Mouse (Mus musculus): Measurements from ENCODE around the gene Gm43720. TPM values are rescaled to one million over a fixed set of nuclear protein-coding genes. Genes with fewer than 3 reads are reported as not detected.
A peak's percentile ranks its signal among the peaks of the same experiment; 100 is the strongest.

The Gm43720 gene
- total RNA-seq (2015) (not detected in 2 replicates), total RNA-seq (2017) (not detected in 2 replicates)

DNA sequence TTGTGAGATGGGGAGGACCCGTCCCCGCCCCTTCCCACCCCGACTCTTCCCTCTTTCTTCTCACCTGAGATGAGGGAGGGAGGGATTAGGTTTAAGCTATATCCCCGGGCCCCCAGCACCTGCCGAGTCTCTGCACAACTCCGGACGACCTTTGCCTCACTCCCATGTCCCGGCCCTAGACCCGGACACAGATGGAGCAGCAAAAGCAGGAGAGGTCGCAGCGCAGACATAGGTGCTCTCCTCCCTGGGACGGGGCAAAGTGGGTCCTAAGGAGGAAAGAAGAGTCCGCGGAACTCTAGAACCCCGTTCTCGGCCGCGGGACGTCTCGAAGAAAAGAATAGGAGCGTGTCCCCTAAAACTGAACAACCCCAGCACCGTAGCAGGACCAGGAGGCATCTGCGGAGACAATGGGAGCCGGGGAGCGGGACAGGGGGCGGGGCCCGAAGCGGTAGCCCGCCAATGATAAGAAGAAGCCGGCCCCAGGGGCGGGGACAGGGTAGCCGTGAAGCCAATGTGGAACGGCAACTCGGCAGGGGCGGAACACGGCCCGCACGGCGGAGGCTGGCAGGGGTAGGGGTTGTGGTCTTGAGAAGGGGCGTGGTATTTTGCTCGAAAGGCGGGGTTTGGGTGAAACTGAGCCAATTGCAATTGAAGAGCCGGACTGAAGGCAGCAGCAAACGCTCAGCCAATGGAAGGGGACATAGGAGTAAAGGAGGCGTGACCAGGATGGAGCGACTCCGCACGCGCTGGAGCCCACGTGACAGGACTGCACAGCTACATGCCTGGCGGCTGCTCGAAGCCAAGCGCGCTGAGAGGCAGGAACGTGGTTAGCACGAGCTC lies at the start of gene Gm43720, which contains the start of the genes Gpc2 and Stag3:
TSS of gene Gm43720 (minus strand) at position 374 of the 840 bp plus-strand sequence.
TSS of gene Gpc2 (minus strand) at position 421 of the 840 bp plus-strand sequence.
TSS of gene Stag3 (plus strand) at position 656 of the 840 bp plus-strand sequence.
- ATAC-seq (replicated peaks; ENCODE audit: poor library complexity) = peak; percentile 93

DNA sequence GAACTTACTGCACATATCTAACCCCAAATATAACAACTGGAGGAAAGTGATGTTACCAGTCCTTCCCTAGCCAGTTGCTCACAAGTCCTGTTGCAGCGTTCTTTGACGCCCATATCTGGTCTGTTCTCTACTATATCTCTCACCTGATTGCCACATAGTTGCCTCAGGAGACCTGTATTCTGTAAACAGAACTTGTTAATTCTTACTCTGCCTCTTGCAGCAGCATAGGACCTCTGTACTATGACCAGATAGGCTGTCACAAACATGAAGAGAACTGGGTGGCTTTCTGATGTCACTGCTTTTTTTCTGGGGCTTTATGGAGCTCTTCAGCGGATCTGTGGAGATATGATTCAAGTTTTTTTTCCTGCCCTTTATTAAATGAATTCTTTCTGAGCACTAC lies 33.0 kb upstream of the Gm43720 start:
- no peak for ATAC-seq (replicated peaks; ENCODE audit: poor library complexity)

DNA sequence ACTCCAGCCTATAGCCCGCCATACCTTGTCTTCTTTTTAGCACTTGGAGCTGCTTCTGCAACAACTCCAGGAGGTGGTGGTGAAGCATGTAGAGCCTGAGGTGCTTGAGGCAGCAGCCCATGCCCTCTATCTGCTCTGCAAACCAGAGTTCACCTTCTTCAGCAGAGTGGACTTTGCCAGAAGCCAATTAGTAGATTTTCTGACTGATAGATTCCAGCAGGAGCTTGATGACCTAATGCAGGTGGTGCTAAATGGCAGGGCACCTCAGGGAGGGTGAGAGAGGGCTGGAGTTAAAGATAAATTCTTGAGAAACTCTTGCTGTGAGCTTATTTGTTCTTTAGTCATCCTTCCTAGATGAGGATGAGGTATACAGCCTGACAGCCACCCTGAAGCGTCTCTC lies 19.9 kb upstream of the Gm43720 start:
- no peak for ATAC-seq (replicated peaks; ENCODE audit: poor library complexity)

DNA sequence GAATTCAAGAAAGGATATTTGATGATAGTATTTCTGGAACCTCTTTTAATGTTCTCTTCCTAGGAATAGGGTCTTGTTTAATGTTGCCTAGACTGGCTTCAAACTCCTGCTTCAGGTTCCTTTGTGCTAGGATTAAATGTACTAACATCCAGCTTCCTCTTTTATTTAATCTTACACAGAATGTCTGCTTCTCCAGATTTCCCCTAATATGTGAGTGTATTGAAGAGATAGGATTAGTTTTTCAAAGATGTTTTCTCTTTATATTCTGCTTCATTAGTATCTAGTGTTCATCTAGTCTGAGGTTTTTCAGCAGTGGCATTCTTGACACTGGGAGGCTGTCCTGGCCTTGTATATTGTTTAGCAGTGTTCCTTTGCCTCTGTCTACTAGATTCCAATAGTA lies 14.4 kb upstream of the Gm43720 start:
- ATAC-seq (replicated peaks; ENCODE audit: poor library complexity) = no peak

DNA sequence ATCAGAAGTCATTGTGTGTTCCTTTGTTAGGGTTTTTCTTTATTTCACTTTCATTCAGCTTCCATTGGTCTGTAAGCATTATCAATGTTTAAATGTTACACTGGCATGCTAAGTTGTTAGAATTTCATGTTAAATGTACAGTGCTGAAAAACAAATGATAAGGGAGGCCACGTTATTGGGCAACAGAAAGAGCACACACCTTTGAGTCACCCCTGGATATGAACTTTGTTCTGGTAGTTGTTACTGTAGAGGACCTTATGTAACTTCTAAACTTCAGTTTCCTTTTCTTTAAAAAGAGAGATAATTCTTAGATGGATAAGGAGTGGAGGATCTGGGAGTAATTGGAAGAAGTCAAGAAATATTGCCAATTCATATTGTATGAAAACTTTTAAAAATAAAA lies 11.9 kb upstream of the Gm43720 start:
- ATAC-seq (replicated peaks; ENCODE audit: poor library complexity) = no peak

GRCm38 (mm10) chr5:138287861-138288260 lies 8.1 kb upstream of the Gm43720 start:
- ATAC-seq (replicated peaks; ENCODE audit: poor library complexity) = peak; percentile 64; the same call in 1 of the 2 replicates

DNA sequence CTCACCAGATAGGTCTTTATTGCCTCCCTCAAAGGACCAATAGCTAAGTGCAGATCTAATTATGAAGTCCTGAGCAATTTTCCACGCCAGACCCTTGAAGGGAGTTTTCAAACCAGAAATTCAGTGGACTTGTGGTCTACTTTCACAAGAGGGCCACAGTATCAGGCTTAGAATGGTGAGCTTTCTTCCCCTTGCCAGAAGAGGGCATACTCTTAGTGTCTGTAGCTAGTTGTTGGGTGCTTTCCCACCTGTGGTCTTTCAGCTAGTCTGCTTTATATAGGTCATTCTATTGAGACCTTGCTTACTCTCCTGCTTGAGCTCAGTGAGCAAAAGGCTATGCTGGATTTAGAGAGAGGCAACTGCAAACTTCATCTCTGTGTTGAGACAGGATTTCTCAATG lies 3.8 kb upstream of the Gm43720 start:
- no peak for ATAC-seq (replicated peaks; ENCODE audit: poor library complexity)

GRCm38 (mm10) chr5:138281798-138282197 lies 2.0 kb upstream of the Gm43720 start:
- no peak for ATAC-seq (replicated peaks; ENCODE audit: poor library complexity)

- no peak for ATAC-seq (replicated peaks; ENCODE audit: poor library complexity)
Measured at GRCm38 (mm10) chr5:138280829-138281228, 1.1 kb upstream of the Gm43720 start.

- no peak for ATAC-seq (replicated peaks; ENCODE audit: poor library complexity)
Measured at GRCm38 (mm10) chr5:138280425-138280768, 639 bp upstream of the Gm43720 start.

- ATAC-seq (replicated peaks; ENCODE audit: poor library complexity) = no peak
Measured at GRCm38 (mm10) chr5:138277994-138278393, 1.8 kb downstream of the Gm43720 start.

GRCm38 (mm10) chr5:138275216-138276050 lies 4.3 kb downstream of the Gm43720 start:
- ATAC-seq (replicated peaks; ENCODE audit: poor library complexity) = no peak

GRCm38 (mm10) chr5:138274186-138274585 lies 5.6 kb downstream of the Gm43720 start:
- ATAC-seq (replicated peaks; ENCODE audit: poor library complexity) = no peak

DNA sequence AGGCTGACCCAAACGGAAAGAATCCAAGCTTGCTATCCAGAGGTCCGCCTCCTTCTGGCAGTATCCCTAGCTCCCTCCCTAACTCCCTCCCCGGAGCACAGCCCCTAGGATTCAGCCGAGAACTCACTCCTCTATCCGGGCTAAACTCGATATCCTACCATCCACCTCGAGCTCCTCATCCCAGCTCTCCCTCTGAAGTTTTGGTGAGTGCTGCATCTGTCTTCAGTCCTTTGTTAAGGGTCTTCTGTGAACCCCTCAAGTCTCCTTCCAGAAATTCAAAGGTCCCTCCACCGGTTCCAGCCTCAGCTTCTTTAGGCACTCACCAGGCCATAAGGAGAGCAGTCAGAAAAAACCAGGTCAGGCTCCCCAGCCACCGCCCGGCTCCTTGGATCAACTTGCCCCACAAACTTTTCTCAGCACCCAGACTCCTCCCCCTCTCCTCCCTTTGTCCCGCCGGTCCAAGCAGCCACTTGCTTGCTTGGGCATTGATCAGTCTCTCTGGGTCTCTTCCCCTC lies 7.3 kb downstream of the Gm43720 start, which contains the start of gene Gal3st4:
TSS of gene Gal3st4 (minus strand) at position 432 of the 515 bp plus-strand sequence.
- no peak for ATAC-seq (replicated peaks; ENCODE audit: poor library complexity)

GRCm38 (mm10) chr5:138271232-138271631 lies 8.5 kb downstream of the Gm43720 start:
- ATAC-seq (replicated peaks; ENCODE audit: poor library complexity) = no peak

DNA sequence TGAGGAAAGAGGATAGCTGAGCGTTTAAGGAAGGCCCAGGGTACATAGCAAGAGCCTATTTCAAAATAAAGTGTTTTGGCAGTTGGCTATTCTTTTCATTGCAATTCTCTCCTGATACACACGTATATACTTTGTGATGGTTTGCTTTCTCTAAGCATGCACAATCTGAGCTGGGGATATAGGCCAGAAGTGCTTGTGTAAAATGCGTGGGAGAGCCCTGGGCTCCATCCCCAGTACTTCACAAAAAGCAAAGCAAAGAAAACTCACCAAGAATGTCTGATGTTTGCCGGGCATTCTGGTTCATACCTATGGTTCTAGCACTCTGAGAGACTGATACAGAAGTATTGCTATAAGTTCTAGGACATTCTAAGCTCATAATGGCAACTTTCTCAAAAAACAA lies 10.8 kb downstream of the Gm43720 start:
- no peak for ATAC-seq (replicated peaks; ENCODE audit: poor library complexity)

DNA sequence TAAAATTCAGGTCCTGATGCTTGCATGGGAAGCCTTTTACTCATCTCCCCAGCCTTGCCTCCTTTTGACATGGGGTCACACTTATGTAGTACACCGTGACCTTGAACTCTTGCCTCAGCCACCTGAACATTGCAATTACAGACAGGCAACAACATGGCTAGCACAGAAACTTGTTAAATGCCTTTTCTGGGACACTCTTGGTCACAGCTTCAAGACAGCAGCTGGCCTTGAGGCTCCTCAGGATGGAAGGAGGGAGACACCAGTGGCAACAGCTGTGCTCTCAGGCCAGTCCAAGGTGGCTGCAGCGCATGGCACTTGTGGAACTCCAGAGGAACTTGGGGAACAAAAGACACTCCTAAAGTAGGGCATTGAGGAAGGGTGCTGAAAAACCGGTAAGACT lies 12.6 kb downstream of the Gm43720 start:
- no peak for ATAC-seq (replicated peaks; ENCODE audit: poor library complexity)

GRCm38 (mm10) chr5:138265712-138266111 lies 14.0 kb downstream of the Gm43720 start:
- no peak for ATAC-seq (replicated peaks; ENCODE audit: poor library complexity)

- peak; percentile 2; the same call in 1 of the 2 replicates for ATAC-seq (replicated peaks; ENCODE audit: poor library complexity)
Measured at GRCm38 (mm10) chr5:138264207-138264578, 15.6 kb downstream of the Gm43720 start.

DNA sequence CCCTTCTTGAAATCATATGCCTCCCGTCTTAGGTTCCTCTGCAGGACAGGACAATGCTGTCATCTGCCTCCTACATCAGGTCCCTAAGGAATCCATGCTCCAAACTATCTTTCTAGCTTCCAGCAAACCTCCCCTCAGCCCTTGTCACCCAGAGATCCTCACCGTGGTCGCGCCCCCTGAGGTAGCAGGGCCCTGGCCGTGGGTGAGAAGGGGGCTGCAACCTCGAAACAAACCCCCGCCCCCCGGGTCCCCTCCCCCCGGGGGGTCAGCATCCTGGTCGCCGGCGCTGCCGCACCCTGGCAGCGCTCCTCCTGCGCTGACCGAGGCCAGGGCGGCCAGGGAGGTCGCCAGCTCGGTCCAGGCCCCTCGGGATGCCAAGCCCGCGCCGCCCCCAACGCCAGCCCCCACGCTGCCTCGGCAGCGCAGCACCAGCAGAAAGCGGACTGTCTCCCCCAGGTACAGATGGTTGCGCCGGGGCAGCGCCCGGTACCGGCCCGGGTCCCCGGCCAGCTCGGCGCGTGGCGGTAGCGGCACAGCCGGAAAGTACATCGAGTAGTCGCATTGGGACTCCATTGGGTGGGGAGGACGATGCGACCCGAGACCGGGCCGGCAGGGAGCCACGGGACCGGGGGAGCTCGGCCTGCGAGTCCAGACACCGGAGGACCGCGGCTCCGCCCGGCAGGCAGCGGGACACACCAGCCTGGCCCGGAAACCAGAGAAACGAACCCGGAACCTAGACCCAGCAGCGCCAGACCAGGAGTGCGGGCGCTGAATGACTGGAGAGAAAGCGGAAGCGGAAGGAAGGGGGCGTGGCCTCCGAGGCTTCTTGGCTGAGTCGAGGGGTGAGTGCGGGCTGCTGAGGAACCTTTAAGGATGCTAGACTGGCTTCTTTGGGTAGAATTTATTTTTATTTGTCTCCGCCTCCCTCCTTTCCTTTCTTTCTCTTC lies 16.2 kb downstream of the Gm43720 start, which contains the start of gene BC037034:
TSS of gene BC037034 (minus strand) at position 774 of the 947 bp plus-strand sequence.
- ATAC-seq (replicated peaks; ENCODE audit: poor library complexity) = peak; percentile 71

All from megakaryocyte progenitor cell, adult 5-6 weeks (primary cell).